Mouse (Mus musculus): ENCODE measurements around the gene Atad1. TPM values are rescaled to one million over a fixed set of nuclear protein-coding genes. Genes with fewer than 3 reads are reported as not detected.

Gene Atad1
- polyA plus RNA-seq, 1 experiment, result 74.5 TPM

- no peak for DNase-seq (ENCODE audit: low read depth)
- no peak for TF ChIP-seq CTCF (IDR thresholded peaks at IDR 0.05; ENCODE audit: borderline replicate concordance, extremely low read depth, insufficient read depth, insufficient read length)
- no peak for TF ChIP-seq POLR2A (IDR thresholded peaks at IDR 0.05; ENCODE audit: borderline replicate concordance, extremely low read depth, insufficient read depth, insufficient read length, poor library complexity, severe bottlenecking)
Observed at GRCm38 (mm10) chr19:32740641-32741345, 1.2 kb upstream of the Atad1 start.

DNA sequence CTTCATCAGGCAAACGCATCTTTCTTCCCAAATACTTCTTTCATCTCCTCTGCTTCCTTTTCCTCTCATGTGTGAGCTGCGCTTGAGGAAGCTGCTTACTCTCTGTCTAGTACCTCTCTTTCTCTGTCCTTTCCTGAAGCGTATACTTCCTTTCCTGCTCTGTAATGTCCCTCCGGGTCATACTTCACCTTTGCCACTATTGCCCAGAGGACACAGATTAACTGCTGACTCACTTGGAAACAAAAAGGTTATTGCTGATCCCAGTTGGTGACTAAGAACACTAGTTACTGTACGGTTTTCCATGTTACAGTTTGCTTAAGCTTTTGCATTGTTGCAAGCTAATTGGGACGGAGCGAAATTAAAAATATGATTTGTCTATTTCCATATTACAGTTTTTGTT is 1.7 kb downstream of the Atad1 start:
- no peak for DNase-seq (ENCODE audit: low read depth)
- TF ChIP-seq CTCF (IDR thresholded peaks at IDR 0.05; ENCODE audit: borderline replicate concordance, extremely low read depth, insufficient read depth, insufficient read length), result no peak
- no peak for TF ChIP-seq POLR2A (IDR thresholded peaks at IDR 0.05; ENCODE audit: borderline replicate concordance, extremely low read depth, insufficient read depth, insufficient read length, poor library complexity, severe bottlenecking)

DNA sequence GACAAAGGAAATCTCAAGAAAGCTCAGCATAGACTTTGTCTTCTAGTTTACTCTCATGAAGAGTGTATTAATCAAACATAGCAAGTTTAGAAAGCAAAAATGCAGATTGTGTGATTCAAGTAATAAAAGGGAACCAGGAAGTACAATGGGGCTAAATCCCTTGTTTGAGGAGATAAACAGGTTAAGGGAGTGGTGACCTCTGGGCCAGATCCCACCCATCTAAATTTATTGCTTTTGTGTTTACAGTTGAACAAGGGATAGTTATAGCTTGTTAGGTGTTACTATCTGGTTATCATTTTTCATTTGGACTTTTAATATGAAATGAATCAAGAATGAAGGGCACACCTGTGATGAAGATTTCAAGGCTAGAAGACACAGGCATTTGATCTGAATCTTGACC is 6.7 kb downstream of the Atad1 start:
- DNase-seq (ENCODE audit: low read depth), result no peak
- TF ChIP-seq CTCF (IDR thresholded peaks at IDR 0.05; ENCODE audit: borderline replicate concordance, extremely low read depth, insufficient read depth, insufficient read length), result no peak
- TF ChIP-seq POLR2A (IDR thresholded peaks at IDR 0.05; ENCODE audit: borderline replicate concordance, extremely low read depth, insufficient read depth, insufficient read length, poor library complexity, severe bottlenecking), result no peak

GRCm38 (mm10) chr19:32729785-32730184 is 9.8 kb downstream of the Atad1 start:
- TF ChIP-seq POLR2A (IDR thresholded peaks at IDR 0.05; ENCODE audit: borderline replicate concordance, extremely low read depth, insufficient read depth, insufficient read length, poor library complexity, severe bottlenecking), result no peak
- no peak for DNase-seq (ENCODE audit: low read depth)

DNA sequence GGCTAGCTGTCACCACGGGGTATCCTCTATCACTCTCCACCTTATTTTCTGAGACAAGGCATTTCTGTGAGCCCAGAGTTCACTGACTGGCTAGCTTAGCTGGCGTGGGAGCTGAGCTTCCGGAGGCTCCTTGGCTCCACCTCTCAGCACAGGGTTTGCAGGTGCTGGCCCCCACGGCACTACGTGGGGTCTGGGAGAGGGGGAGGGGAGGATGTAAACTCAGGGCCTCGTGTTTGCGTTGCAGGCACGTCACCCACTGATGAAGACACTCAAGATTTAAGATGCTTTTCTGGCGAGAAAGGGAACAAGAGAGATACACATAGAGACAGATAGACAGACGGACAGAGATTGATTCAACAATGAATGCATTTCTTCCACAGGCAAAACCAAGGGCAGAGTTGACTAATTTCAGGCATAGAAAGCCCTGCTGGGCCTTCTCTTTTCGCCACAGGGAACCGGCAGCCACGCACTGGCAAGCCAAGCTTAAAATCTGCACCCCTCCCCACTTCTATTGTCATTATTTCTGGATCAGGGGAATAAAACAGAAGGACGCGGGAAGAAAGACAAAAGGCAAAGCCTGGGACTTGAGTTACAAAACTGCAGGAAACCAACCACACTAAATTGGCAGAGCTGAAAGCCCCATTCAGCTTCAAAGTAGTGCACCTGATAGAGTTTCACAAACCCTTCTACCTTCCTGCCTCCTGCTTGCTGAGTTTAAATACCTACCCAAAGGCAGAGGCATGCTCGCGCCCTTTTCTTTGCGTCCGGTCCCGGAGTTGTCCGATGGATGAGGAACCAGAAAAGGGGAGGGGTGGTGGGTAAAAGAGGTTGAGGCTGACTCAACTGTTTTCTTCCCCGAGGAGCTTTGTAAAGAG is 12.9 kb downstream of the Atad1 start:
- TF ChIP-seq CTCF (IDR thresholded peaks at IDR 0.05; ENCODE audit: borderline replicate concordance, extremely low read depth, insufficient read depth, insufficient read length), result no peak
- no peak for TF ChIP-seq POLR2A (IDR thresholded peaks at IDR 0.05; ENCODE audit: borderline replicate concordance, extremely low read depth, insufficient read depth, insufficient read length, poor library complexity, severe bottlenecking)
- peak; percentile 65 for DNase-seq (ENCODE audit: low read depth)

- TF ChIP-seq CTCF (IDR thresholded peaks at IDR 0.05; ENCODE audit: borderline replicate concordance, extremely low read depth, insufficient read depth, insufficient read length) (no peak), POLR2A (IDR thresholded peaks at IDR 0.05; ENCODE audit: borderline replicate concordance, extremely low read depth, insufficient read depth, insufficient read length, poor library complexity, severe bottlenecking) (no peak)
- no peak for DNase-seq (ENCODE audit: low read depth)
Observed at GRCm38 (mm10) chr19:32723817-32724216, 15.8 kb downstream of the Atad1 start.

DNA sequence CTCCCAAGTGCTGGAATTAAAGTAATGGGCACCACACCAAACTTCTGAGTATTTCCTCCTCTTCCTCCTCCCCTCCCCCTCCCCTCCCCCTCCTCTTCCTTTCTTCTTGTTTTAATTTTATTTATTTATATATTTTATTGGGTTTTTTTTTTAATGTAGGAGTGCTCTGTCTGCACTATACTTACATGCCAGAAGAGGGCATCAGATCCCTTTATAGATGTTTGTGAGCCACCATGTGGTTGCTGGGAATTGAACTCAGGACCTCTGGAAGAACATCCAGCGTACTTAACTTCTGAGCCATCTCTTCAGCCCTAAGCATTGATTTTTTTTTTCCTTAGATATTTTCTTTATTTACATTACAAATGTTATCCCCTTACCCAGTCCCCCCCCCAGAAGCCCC is 19.3 kb downstream of the Atad1 start:
- TF ChIP-seq POLR2A (IDR thresholded peaks at IDR 0.05; ENCODE audit: borderline replicate concordance, extremely low read depth, insufficient read depth, insufficient read length, poor library complexity, severe bottlenecking), result no peak
- no peak for TF ChIP-seq CTCF (IDR thresholded peaks at IDR 0.05; ENCODE audit: borderline replicate concordance, extremely low read depth, insufficient read depth, insufficient read length)
- no peak for DNase-seq (ENCODE audit: low read depth)

DNA sequence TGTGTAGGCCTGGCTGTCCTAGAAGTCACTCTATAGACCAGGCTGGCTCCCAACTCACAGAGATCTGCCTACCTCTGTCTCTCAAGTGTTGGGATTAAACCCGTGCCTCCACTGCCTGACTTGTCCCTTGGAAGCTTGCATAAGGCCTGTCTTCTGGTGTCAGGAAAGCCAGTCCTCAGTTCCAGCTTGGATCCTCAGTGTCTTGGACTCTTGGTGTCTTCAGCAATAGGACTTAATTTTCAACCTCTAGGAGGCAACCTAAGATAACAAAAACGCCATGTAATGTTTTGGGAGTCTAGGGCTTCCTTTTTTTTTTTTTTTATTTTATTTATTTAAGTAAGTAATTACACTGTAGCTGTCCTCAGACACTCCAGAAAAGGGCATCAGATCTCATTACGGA is 22.0 kb downstream of the Atad1 start:
- DNase-seq (ENCODE audit: low read depth), result peak; percentile 31

DNA sequence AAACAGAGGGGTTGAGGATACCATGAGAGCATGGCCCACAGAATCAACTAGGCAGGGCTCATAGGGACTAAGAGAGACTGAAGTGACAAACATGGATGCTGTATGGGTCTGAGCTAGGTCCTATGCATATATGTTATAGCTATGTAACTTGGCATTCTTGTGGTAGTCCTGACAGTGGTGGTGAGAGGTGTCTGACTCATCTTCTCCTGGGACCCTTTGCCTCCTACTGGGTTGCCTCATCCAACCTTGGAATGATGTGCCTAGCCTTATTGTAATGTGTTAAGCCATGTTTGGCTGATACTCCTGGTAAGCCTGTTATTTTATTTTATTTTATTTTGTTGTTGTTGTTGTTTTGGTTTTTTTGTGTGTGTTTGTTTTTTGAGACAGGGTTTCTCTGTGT is 23.9 kb downstream of the Atad1 start:
- no peak for DNase-seq (ENCODE audit: low read depth)
- TF ChIP-seq POLR2A (IDR thresholded peaks at IDR 0.05; ENCODE audit: borderline replicate concordance, extremely low read depth, insufficient read depth, insufficient read length, poor library complexity, severe bottlenecking) (no peak), CTCF (IDR thresholded peaks at IDR 0.05; ENCODE audit: borderline replicate concordance, extremely low read depth, insufficient read depth, insufficient read length) (no peak)

More for the DNA sequence above, 22.0 kb downstream of the Atad1 start:
- TF ChIP-seq CTCF (IDR thresholded peaks at IDR 0.05; ENCODE audit: borderline replicate concordance, extremely low read depth, insufficient read depth, insufficient read length) (no peak), POLR2A (IDR thresholded peaks at IDR 0.05; ENCODE audit: borderline replicate concordance, extremely low read depth, insufficient read depth, insufficient read length, poor library complexity, severe bottlenecking) (no peak)

- TF ChIP-seq POLR2A (IDR thresholded peaks at IDR 0.05; ENCODE audit: borderline replicate concordance, extremely low read depth, insufficient read depth, insufficient read length, poor library complexity, severe bottlenecking) (no peak), CTCF (IDR thresholded peaks at IDR 0.05; ENCODE audit: borderline replicate concordance, extremely low read depth, insufficient read depth, insufficient read length) (peak; percentile 89)
- peak; percentile 86 for DNase-seq (ENCODE audit: low read depth)
Observed at GRCm38 (mm10) chr19:32715201-32715600, 24.4 kb downstream of the Atad1 start.

DNA sequence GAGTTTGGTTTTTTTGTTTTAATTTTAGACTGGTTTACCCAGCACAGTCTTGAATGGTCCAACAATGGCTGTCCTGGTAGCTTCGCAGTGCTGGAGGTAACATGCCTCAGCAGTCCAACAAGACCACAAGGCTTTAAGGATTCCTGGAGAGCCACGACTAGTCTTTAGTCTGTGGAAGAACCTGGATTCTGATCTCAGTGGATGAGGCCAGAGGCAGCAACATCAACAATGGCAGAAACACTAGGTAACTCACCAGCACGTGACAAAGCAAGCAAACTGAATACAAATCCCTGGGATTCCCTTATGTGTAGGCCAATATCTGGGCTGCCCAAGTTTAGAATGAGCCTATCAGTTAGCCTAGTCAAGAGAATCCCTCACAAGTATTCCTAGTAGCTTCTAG is 26.1 kb downstream of the Atad1 start:
- DNase-seq (ENCODE audit: low read depth), result no peak

More for the DNA sequence above, 26.1 kb downstream of the Atad1 start:
- TF ChIP-seq CTCF (IDR thresholded peaks at IDR 0.05; ENCODE audit: borderline replicate concordance, extremely low read depth, insufficient read depth, insufficient read length) (no peak), POLR2A (IDR thresholded peaks at IDR 0.05; ENCODE audit: borderline replicate concordance, extremely low read depth, insufficient read depth, insufficient read length, poor library complexity, severe bottlenecking) (no peak)
